Mouse (Mus musculus): ENCODE data around the gene Vps39.
A peak's percentile ranks its signal among the peaks of the same experiment; 100 is the strongest.

Vps39 gene

GRCm38 (mm10) chr2:120352682-120353646 is at the start of gene Vps39:
Gene Vps39 (minus strand): TSS chr2:120353137.
- peak; percentile 92 for DNase-seq (ENCODE audit: low read depth)

GRCm38 (mm10) chr2:120397951-120398350 is 45.0 kb upstream of the Vps39 start:
- no peak for DNase-seq (ENCODE audit: low read depth)

- DNase-seq (ENCODE audit: low read depth): no peak
These were observed 39.5 kb upstream of the Vps39 start for GRCm38 (mm10) chr2:120392406-120392805.

DNA sequence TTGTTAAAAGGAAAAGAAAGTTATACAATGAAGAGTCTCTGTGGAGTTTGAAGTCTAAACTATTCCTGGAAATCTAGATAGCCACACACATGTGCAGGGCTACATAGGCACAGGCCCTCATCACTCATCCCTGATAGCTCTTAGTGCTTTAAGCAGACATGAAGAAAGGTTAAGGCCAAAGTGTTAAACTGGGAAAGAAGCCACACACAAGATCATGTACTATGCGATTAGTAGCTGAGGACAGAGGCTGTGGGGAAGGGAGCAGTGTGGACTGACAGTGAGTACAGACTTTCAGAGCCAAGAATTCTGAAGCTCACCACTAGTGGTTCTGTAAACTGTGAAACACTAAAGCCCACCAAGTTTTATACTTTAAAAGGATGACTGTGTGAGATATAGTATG is 38.0 kb upstream of the Vps39 start:
- DNase-seq (ENCODE audit: low read depth): no peak

DNA sequence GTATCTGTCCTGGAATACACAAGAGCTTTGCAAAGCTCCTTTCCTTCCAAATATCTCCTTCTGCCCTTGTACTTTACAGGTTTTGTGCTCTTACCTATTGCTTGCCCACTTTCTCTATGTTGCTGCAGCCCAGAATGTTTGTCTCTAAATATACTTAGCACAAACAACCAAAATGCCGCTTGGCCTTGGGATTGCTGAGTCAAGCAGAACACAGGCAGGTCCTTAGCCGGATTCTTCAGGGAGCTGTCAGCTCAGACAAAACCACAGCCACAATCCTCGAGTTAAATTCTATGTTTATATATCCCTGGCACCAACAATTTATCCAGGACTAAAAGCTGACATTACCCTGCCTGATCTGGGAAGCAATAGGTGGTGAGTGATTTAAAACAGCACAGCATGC is 36.4 kb upstream of the Vps39 start:
- no peak for DNase-seq (ENCODE audit: low read depth)

DNA sequence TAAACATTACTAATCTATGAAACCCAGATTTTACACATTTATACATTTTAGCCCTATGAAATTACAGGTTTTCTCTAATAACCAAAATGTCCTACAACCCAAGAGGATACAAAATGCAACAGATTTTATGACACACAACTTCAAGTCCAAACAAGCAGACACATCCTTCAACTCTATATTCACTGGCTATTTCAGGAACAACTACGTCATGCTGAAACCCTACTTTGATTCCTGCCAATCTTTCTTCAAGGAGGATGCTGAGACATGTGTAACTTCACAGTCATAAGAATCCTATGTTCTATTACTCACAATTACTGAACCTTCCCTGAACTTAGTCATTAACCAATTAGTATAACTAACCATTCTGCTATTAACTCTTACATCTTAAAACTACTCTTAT is 34.4 kb upstream of the Vps39 start:
- DNase-seq (ENCODE audit: low read depth): no peak

DNA sequence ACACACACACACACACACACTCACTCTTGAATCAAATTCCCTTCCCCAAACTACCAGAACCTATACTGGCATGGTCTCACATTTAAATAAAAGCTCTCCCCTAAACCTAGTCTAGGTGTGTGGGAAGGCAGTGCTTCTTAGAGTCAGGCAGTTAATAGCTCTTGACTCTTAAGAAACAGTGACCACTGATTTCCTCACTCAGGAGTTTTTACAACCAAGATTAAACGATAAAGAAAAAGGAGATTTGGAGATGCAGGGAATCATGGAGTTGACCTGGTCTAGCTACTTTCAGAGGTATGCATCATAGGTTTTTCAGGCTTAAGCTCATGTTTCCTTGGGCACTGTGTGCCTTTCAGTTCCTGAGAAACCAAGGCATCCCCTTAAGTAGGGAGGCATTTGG is 33.3 kb upstream of the Vps39 start:
- DNase-seq (ENCODE audit: low read depth): no peak

GRCm38 (mm10) chr2:120373858-120374257 is 20.9 kb upstream of the Vps39 start:
- no peak for DNase-seq (ENCODE audit: low read depth)

- DNase-seq (ENCODE audit: low read depth): no peak
These were observed 14.7 kb upstream of the Vps39 start for GRCm38 (mm10) chr2:120367416-120368207.

GRCm38 (mm10) chr2:120366501-120366900 is 13.6 kb upstream of the Vps39 start:
- DNase-seq (ENCODE audit: low read depth): no peak

- DNase-seq (ENCODE audit: low read depth): no peak
These were observed 7.5 kb upstream of the Vps39 start for GRCm38 (mm10) chr2:120360425-120360824.

DNA sequence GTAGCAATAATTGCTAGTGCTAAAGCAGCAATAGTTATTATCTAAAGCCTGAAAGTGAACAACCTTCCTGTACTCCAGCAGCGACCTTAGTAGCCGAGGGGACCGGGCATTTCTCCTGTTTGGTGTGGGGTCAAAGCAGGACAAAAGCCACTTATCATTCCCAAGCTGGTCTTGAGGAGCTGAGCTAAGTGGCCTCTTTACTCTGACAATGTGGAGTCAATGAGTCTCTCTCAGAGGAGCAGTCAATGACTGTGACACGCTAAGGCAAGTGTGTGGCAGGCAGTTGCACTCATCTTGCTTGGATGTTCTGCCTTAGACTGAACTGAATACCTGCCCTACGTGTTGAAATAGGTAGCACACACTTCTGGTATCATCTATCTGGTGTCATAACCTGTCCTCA is 1.6 kb downstream of the Vps39 start:
- no peak for DNase-seq (ENCODE audit: low read depth)

DNA sequence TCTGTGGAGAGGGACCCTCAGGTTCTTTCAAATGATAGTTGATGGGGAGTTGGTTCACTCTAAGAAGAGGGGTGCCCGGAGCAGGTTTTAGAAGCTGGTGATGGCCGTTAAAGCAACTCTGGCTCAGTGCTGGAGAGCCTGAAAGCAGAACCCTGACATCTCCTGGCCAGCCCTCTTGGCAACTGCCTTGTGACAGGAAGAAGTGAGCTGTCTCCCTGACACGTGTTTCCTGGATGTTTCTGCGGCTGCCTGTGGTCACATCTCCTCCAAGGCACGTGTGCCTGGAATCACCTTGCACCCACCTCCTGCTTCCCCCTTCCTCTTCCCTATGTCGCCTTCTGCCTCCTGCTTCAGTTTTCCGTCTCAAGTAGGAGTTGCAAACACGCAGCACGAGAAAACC is 4.8 kb downstream of the Vps39 start:
- peak; percentile 29 for DNase-seq (ENCODE audit: low read depth)

DNA sequence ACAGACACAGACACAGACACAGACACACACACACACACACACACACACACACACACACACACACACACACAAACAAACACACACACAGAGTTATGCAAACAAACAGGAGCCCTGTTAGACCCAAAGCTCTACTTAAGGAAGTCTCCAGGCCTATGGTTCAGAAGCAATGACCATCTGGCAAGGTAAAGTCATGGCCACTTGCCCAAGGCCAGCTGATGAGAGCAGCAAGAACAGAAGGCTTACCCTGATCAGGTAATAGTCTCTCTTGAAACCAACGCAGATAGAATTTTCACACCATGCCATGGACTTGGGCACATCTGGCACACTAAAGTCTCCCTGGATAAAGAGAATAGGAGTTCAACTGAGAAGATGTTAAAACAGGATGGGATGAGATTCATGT is 11.2 kb downstream of the Vps39 start:
- no peak for DNase-seq (ENCODE audit: low read depth)

DNA sequence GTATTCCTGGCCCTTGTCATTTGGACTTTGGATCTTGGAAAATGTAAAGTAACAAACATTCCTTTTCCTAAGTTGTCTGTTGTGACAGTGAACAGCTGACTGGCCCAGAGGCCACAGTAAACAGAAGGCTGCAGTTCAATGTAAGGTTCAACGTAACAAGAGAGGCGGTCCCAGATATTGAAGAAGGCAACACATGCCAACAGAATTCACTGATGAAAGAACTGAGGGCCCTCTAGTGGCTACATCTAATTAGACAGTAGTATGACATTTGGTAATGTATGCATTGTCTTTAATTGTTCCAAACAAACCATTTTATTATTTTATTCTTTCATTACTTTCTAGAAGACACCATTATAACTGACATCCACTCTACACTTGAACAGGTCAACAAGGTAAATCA is 15.1 kb downstream of the Vps39 start:
- DNase-seq (ENCODE audit: low read depth): no peak

DNA sequence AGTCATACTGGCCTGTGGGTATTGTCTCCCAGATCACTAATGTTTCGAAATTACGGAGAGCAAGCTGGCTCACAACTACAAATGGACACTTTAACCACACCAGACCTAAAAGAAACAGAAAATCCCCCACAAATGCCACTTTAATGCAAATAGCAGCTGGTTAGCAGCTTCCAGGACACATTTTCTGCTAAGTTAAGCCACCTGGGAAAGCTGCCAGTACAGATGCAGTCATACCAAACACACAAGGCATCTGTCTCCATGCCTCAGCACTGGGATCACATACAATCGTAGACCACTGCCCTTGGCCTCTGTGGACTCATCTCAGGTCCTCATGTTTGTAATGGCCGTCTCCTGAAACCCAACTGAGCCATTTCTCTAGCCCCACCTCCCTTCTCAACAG is 21.4 kb downstream of the Vps39 start:
- no peak for DNase-seq (ENCODE audit: low read depth)

DNA sequence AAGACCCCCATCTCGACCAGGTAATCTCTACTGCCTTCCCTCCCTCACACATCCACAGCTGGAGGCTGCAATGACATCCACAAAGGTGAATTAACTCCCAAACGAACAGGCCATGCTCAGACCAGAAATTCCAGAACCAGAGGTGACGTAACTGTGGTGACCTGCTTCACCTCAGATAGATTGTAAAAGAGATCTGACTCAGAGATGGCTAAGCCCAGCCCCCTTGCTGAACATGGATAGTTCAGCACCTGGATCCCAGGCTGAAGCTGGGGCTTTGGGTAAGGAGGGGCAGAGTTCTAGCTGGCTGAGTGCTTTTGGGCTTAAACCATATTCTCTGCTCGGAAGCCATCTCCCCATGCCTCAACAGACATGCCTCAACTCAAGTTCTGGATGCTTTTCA is 37.9 kb downstream of the Vps39 start:
- DNase-seq (ENCODE audit: low read depth): no peak

- DNase-seq (ENCODE audit: low read depth): no peak
These were observed 38.5 kb downstream of the Vps39 start for GRCm38 (mm10) chr2:120314487-120314886.

DNA sequence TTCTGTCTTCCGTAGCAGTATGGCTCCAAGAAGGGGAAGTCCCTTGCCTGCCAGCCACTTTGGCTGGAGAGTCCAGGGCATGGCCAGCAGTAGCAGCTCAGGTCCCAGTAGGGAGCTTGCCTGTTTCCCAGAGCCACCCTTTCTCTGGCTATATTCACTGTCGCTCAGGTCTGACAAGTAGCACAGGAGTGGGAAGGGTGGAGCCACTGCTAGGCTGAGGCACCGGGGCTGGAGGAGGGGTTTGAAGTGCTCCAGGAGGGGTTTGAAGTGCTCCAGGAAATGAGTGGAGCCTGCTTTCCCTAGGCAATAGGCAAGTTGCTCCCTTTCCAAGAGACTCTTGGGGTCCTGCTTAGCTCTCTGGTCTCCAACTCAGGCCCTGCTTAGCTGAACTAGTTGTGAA is 39.0 kb downstream of the Vps39 start, which contains the start of gene Pla2g4f:
Gene Pla2g4f, minus strand, starts transcription at position 190 of the 400 bp plus-strand sequence.
- DNase-seq (ENCODE audit: low read depth): peak; percentile 6

DNA sequence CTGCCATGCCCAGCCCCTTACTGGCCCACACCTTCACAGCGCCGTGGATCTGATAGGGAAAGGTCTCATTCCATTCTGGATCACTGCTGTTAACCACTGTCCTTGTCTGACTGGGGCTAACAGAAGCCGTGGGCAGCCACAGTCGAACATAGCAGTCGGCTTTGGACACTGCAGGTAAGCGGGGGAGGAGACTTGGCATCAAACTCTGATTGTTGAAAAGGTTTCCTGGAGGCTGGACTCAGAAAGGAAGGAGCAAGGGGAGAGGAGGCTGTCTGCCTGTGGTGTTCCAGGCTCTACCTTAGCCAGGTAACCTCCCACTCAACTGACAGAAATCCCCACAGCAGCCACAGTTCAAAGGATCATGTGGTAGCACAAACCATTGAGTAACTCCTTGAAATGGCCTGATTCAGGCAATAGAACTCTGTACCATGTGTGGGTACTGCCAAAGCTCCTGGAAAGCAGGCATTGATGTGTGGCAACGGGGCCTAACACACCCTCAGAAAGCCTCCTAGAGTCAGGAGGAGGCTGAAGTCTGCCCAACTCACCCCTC is 40.6 kb downstream of the Vps39 start:
- no peak for DNase-seq (ENCODE audit: low read depth)

DNA sequence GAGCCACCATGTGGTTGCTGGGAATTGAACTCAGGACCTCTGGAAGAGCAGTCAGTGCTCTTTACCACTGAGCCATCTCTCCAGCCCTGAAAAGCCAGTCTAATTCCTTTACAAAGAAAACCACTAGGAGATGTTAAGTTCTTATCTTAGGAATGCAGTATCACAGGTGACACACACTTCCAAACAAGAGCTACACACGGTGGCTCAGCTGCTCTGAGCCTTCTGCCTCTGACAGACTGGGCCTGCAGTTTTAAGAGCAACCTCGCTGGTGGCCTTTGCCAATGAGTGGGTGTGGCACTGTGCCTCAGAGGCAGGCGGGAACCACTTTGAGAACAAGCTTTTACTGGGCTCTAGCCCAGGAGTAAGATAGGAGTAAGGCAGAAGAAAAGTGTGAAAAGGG is 48.8 kb downstream of the Vps39 start:
- no peak for DNase-seq (ENCODE audit: low read depth)

DNA sequence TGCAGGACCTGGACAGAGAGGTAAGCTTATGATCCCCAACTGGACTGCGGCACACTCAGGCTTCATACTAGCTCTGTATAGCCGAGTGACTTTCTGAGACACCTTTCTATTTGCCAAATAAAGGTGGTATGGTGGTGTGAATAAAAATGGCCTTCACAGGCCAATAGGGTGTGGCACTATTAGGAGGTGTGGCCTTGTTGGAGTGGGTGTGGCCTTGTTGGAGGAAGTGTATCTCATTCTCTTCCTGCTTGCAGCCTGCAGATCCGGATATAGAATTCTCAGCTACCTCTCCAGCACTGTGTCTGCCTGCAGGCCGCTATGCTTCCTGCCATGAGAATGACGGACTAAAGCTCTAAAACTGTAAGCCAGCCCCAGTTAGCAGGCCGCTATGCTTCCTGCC is 51.9 kb downstream of the Vps39 start:
- DNase-seq (ENCODE audit: low read depth): no peak

GRCm38 (mm10) chr2:120299866-120300265 is 53.1 kb downstream of the Vps39 start:
- no peak for DNase-seq (ENCODE audit: low read depth)
